Mouse (Mus musculus): ENCODE results near the gene Rad52. TPM values are rescaled to one million over a fixed set of nuclear protein-coding genes. Genes with fewer than 3 reads are reported as not detected.

Rad52 gene
- 12.0 TPM for polyA plus RNA-seq (2014; fragmentation: Illumina TruSeq; extraction: RNeasy Lipid Tissue Mini Kit (QIAGEN cat#74804); ENCODE audit: low replicate concordance)

DNA sequence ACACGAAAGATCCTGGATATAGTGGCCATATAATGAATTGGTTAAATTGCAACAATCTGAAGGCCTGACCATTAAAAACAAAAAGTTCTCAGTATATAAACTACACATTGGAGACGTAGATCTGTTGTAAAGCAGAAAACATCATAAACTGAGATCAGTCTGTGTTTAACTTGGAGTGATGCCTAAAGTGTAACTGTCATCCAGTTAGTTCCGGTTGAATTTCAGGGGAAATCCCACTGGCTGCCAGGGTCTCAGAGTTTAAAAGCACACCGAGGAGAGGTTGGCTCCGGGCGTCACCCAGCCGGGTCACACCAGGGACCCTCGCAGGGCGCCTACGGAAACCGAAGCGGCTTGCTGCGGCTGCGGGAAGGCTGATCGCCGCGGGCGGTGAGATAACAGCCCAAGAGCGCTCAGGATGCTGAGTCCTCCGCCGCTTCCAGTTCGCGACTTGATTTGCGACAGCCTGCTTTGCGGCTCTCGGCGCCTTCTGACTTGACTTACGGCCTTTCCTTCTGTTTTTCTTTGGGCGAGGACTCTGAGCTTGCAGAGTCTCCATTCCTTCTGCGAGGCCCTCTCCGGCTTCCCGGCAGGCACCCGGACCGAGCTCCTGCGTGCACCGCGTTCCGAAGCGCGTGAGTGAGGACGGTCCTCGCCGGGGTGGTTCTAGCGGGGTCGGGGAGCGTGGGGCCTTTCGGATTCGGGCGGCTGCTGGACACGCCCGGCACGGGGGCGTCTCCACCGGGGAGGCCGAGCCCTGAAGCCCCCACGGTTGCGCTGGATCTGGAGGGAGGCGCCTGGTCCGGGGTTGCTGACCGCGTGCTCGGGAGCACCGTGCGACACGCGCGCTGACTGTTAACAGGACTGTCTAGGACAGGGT lies at the start of gene Rad52:
Gene Rad52, plus strand, starts transcription at position 495 of the 877 bp plus-strand sequence.

Other genes with a start within 250 kb of the Rad52 start
- gene Erc1, start 54.5 kb upstream of the Rad52 start, polyA plus RNA-seq (2014; fragmentation: Illumina TruSeq; extraction: RNeasy Lipid Tissue Mini Kit (QIAGEN cat#74804); ENCODE audit: low replicate concordance), result 7.3 TPM
- gene Wnk1, start 136.0 kb downstream of the Rad52 start, polyA plus RNA-seq (2014; fragmentation: Illumina TruSeq; extraction: RNeasy Lipid Tissue Mini Kit (QIAGEN cat#74804); ENCODE audit: low replicate concordance), result 220 TPM
- gene Ninj2, start 190.7 kb downstream of the Rad52 start, polyA plus RNA-seq (2014; fragmentation: Illumina TruSeq; extraction: RNeasy Lipid Tissue Mini Kit (QIAGEN cat#74804); ENCODE audit: low replicate concordance), result not detected